In genomic region chr15:98408406-98409060, GRCm38 (mm10) we compare ENCODE assay signal across 8 mouse cellular contexts. TPM values are rescaled to one million over a fixed set of nuclear protein-coding genes. Genes with fewer than 3 reads are reported as not detected.
DNase-seq lines count a peak whose midpoint lies in the region; ATAC-seq and TF ChIP-seq lines count a peak whose summit lies in the region.

No protein-coding gene starts in this region.

- H3K36me3 ChIP-seq in liver, embryonic 14.5 days (replicated peaks; ENCODE audit: control insufficient read depth, insufficient read depth, low read depth): no peaks in the 10 kb centered on the region
- no peaks in the 10 kb centered on the region for H3K36me3 ChIP-seq in liver, embryonic 12.5 days

- no peak for TF ChIP-seq EP300 in liver, embryonic 14.5 days (IDR thresholded peaks at IDR 0.05; ENCODE audit: low read depth)

- no peak for ATAC-seq in cerebellum, adult (ENCODE audit: insufficient number of reproducible peaks, low FRiP score, low TSS enrichment)
- no peak for ATAC-seq in liver, embryonic 14.5 days (ENCODE audit: insufficient read depth)
- ATAC-seq in liver, embryonic 12.5 days: no peak
- no peak for ATAC-seq in inflammation-experienced regulatory T-cells, adult 6 months

- no peak overlapping the region for H3K27ac ChIP-seq in liver, embryonic 14.5 days
- H3K27ac ChIP-seq in liver, embryonic 12.5 days: no peak overlapping the region

- H3K9me3 ChIP-seq in liver, embryonic 14.5 days (ENCODE audit: control insufficient read depth, low read length): no peaks in the 10 kb centered on the region
- no peaks in the 10 kb centered on the region for H3K9me3 ChIP-seq in liver, embryonic 12.5 days (replicated peaks)

- DNase-seq in cerebellum, adult 18-20 months: peak; percentile 3 to 13
- DNase-seq in liver, embryonic 14.5 days (ENCODE audit: low read depth in 3 of 3, low spot score in 3 of 3): no peak
- peak; percentile 44 to 50 for DNase-seq in adrenal gland, postnatal 36 days
- peak; percentile 27 to 55 for DNase-seq in left cerebral cortex, postnatal 10 days (ENCODE audit: extremely low spot score in 1 of 2, low spot score in 2 of 2)
- DNase-seq in urinary bladder, postnatal 10 days (ENCODE audit: low spot score): no peak

- WGBS in liver, embryonic 14.5 days (ENCODE audit: insufficient replicate concordance): 56% methylated on average over 17 of the region's 17 CpGs
- 58% methylated on average over 17 of the region's 17 CpGs for WGBS in liver, embryonic 12.5 days (ENCODE audit: insufficient replicate concordance)

- peak; percentile 17; the same call in 1 of the 2 replicates for TF ChIP-seq CTCF in liver, embryonic 14.5 days (IDR thresholded peaks at IDR 0.05; ENCODE audit: low read depth)

- no peak overlapping the region for H3K9ac ChIP-seq in liver, embryonic 14.5 days (replicated peaks)
- H3K9ac ChIP-seq in liver, embryonic 12.5 days: no peak overlapping the region

- H3K4me2 ChIP-seq in liver, embryonic 14.5 days (ENCODE audit: low read depth): no peak overlapping the region
- no peak overlapping the region for H3K4me2 ChIP-seq in liver, embryonic 12.5 days

- H3K4me3 ChIP-seq in liver, embryonic 14.5 days (ENCODE audit: insufficient read depth in 1 of 2, low read depth in 2 of 2, low read length in 2 of 2): no peak overlapping the region
- H3K4me3 ChIP-seq in liver, embryonic 12.5 days: no peak overlapping the region

- H3K4me1 ChIP-seq in liver, embryonic 14.5 days (replicated peaks; ENCODE audit: control insufficient read depth in 2 of 2, insufficient read depth in 2 of 2, low read length in 1 of 2): no peaks in the 10 kb centered on the region
- H3K4me1 ChIP-seq in liver, embryonic 12.5 days: no peaks in the 10 kb centered on the region

- H3K27me3 ChIP-seq in liver, embryonic 14.5 days (ENCODE audit: control insufficient read depth, insufficient read depth, low read length): no peaks in the 10 kb centered on the region
- no peaks in the 10 kb centered on the region for H3K27me3 ChIP-seq in liver, embryonic 12.5 days (replicated peaks)

- intact Hi-C loops in left cerebral cortex, postnatal 10 days (cut with DNase I): loop anchor here (5.0 kb wide), 1 partner anchor 226 kb away; no protein-coding TSS in a partner anchor

RNA-seq across cellular contexts. Expression of gene Olfr282, which starts 22.5 kb away (rescaled TPM):
- not detected in 2 replicates for polyA plus RNA-seq in liver, embryonic 14.5 days (2012; rRNA removed)
- polyA plus RNA-seq in liver, embryonic 14.5 days (2014; fragmentation: Nextera tagmentation; extraction: Ambion mirVana): not detected in 2 replicates
- not detected in 2 replicates for polyA plus RNA-seq in liver, embryonic 12.5 days (2016; fragmentation: Nextera tagmentation; extraction: Ambion mirVana)
- not detected for total RNA-seq in adrenal gland, postnatal 36 days (2021)
- total RNA-seq in left cerebral cortex, postnatal 10 days (2021): not detected
- not detected for polyA plus RNA-seq in inflammation-experienced regulatory T-cells, adult 6 months (2017; shearing (Covaris generic))

RNA-seq across cellular contexts. Expression of gene Olfr283, which starts 27.8 kb away (rescaled TPM):
- not detected in 2 replicates for polyA plus RNA-seq in liver, embryonic 14.5 days (2012; rRNA removed)
- polyA plus RNA-seq in liver, embryonic 14.5 days (2014; fragmentation: Nextera tagmentation; extraction: Ambion mirVana): not detected in 2 replicates
- not detected in 2 replicates for polyA plus RNA-seq in liver, embryonic 12.5 days (2016; fragmentation: Nextera tagmentation; extraction: Ambion mirVana)
- not detected for total RNA-seq in adrenal gland, postnatal 36 days (2021)
- total RNA-seq in left cerebral cortex, postnatal 10 days (2021): not detected
- not detected for polyA plus RNA-seq in inflammation-experienced regulatory T-cells, adult 6 months (2017; shearing (Covaris generic))

RNA-seq across cellular contexts. Expression of gene Olfr281, which starts 43.9 kb away (rescaled TPM):
- not detected in 2 replicates for polyA plus RNA-seq in liver, embryonic 14.5 days (2012; rRNA removed)
- not detected in 2 replicates for polyA plus RNA-seq in liver, embryonic 14.5 days (2014; fragmentation: Nextera tagmentation; extraction: Ambion mirVana)
- not detected in 2 replicates for polyA plus RNA-seq in liver, embryonic 12.5 days (2016; fragmentation: Nextera tagmentation; extraction: Ambion mirVana)
- not detected for total RNA-seq in adrenal gland, postnatal 36 days (2021)
- not detected for total RNA-seq in left cerebral cortex, postnatal 10 days (2021)
- not detected for polyA plus RNA-seq in inflammation-experienced regulatory T-cells, adult 6 months (2017; shearing (Covaris generic))

Comparison
In these comparisons a context has a peak if more than half of its experiments do, and no peak if none do; other contexts are left out.
1. DNase-seq: peak in cerebellum, adult 18-20 months (2 of 2), adrenal gland, postnatal 36 days (2 of 2) and left cerebral cortex, postnatal 10 days (2 of 2); none in liver, embryonic 14.5 days (0 of 3) and urinary bladder, postnatal 10 days (single experiment).